Mouse (Mus musculus) bone marrow macrophage, adult 2 months (primary cell): ENCODE results near the gene Rrn3. TPM values are rescaled to one million over a fixed set of nuclear protein-coding genes. Genes with fewer than 3 reads are reported as not detected.

ENCODE experiments used
- H3K27ac ChIP-seq: 2 replicates; pipeline ENCODE4 v1.5.1; 2012; ENCODE audit warnings: low read depth, low read length; ENCODE audit not compliant: insufficient read depth
- H3K4me1 ChIP-seq: 2 replicates; pipeline ENCODE4 v1.6.1; 2012; ENCODE audit warnings: low read length; ENCODE audit not compliant: control insufficient read depth, insufficient read depth
- H3K4me3 ChIP-seq: 2 replicates; pipeline ENCODE4 v1.5.1; 2012; ENCODE audit warnings: mild to moderate bottlenecking, low read length, moderate library complexity; ENCODE audit not compliant: insufficient read depth
- CTCF ChIP-seq: IDR thresholded peaks from 2 replicates; pipeline ENCODE4 v1.5.1; 2012; ENCODE audit warnings: low read depth, mild to moderate bottlenecking, low read length, moderate library complexity
- POLR2A ChIP-seq: IDR thresholded peaks from 2 replicates; pipeline ENCODE4 v1.6.1; 2012; ENCODE audit warnings: mild to moderate bottlenecking, low read depth, low read length, borderline replicate concordance
- polyA plus RNA-seq: library from polyadenylated mRNA; stranded (reverse); fragments of >200 nt; gene quantifications from 2 replicates; pipeline ENCODE4 v1.2.4, GENCODE M21; 2012; ENCODE audit not compliant: missing spikeins, insufficient read depth, insufficient read length

Gene Rrn3
- polyA plus RNA-seq, 1 experiment: 16.7 TPM

GRCm38 (mm10) chr16:13818560-13819393 is 38.3 kb downstream of the Rrn3 start, which contains the start of gene Ntan1:
Ntan1 (plus strand) TSS chr16:13818845.
- Histone ChIP-seq H3K27ac (peak within 1 kb of the TSS; percentile 75), H3K4me3 (peak within 1 kb of the TSS; percentile 94), H3K4me1 (peaks cover 19% of the 10 kb centered on the region)
- TF ChIP-seq CTCF (no peak), POLR2A (no peak)

GRCm38 (mm10) chr16:13819394-13819743 is 38.9 kb downstream of the Rrn3 start:
- Histone ChIP-seq H3K4me3 (peak overlapping the region; percentile 94), H3K4me1 (peaks cover 19% of the 10 kb centered on the region), H3K27ac (peak overlapping the region; percentile 25; the same call in 1 of the 2 replicates)
- TF ChIP-seq CTCF (no peak), POLR2A (no peak)

GRCm38 (mm10) chr16:13819806-13820500 is 39.4 kb downstream of the Rrn3 start:
- no peak overlapping the region; the same call in 1 of the 2 replicates for H3K27ac ChIP-seq

GRCm38 (mm10) chr16:13820771-13821170 is 40.3 kb downstream of the Rrn3 start:
- Histone ChIP-seq H3K4me3 (no peak overlapping the region), H3K4me1 (peaks cover 19% of the 10 kb centered on the region), H3K27ac (no peak overlapping the region)
- no peak for TF ChIP-seq POLR2A
- TF ChIP-seq CTCF: no peak

More at GRCm38 (mm10) chr16:13819806-13820500, 39.4 kb downstream of the Rrn3 start:
- Histone ChIP-seq H3K4me1 (peaks cover 19% of the 10 kb centered on the region), H3K4me3 (peak overlapping the region; percentile 94)
- TF ChIP-seq CTCF (no peak), POLR2A (no peak)

GRCm38 (mm10) chr16:13825781-13826490 is 45.4 kb downstream of the Rrn3 start:
- peaks cover 7% of the 10 kb centered on the region; the same call in 1 of the 2 replicates for H3K4me1 ChIP-seq
- H3K4me3 ChIP-seq: no peak overlapping the region
- TF ChIP-seq POLR2A (no peak), CTCF (no peak)
- H3K27ac ChIP-seq: no peak overlapping the region

GRCm38 (mm10) chr16:13826511-13826910 is 46.0 kb downstream of the Rrn3 start:
- Histone ChIP-seq H3K27ac (no peak overlapping the region), H3K4me1 (peaks cover 7% of the 10 kb centered on the region; the same call in 1 of the 2 replicates), H3K4me3 (no peak overlapping the region)
- no peak for TF ChIP-seq CTCF
- no peak for TF ChIP-seq POLR2A

- Histone ChIP-seq H3K4me3 (no peak overlapping the region), H3K27ac (no peak overlapping the region), H3K4me1 (no peaks in the 10 kb centered on the region)
- no peak for TF ChIP-seq CTCF
- no peak for TF ChIP-seq POLR2A
Measured at GRCm38 (mm10) chr16:13830444-13830843, 49.9 kb downstream of the Rrn3 start.

- Histone ChIP-seq H3K27ac (no peak overlapping the region), H3K4me1 (no peaks in the 10 kb centered on the region), H3K4me3 (no peak overlapping the region)
- TF ChIP-seq POLR2A: no peak
- TF ChIP-seq CTCF: no peak
Measured at GRCm38 (mm10) chr16:13831606-13832005, 51.1 kb downstream of the Rrn3 start.

- Histone ChIP-seq H3K4me3 (no peak overlapping the region), H3K27ac (no peak overlapping the region), H3K4me1 (no peaks in the 10 kb centered on the region)
- TF ChIP-seq CTCF: no peak
- TF ChIP-seq POLR2A: no peak
Measured at GRCm38 (mm10) chr16:13834382-13834781, 53.9 kb downstream of the Rrn3 start.
